Mouse (Mus musculus): ENCODE measurements around the gene Ptgir. TPM values are rescaled to one million over a fixed set of nuclear protein-coding genes. Genes with fewer than 3 reads are reported as not detected.
A peak's percentile ranks its signal among the peaks of the same experiment; 100 is the strongest.
"Not testable (repeated sequence)": the region's sequence is repeated elsewhere in the genome, so short reads cannot be mapped to it uniquely, and the experiment has no call there.

Ptgir gene
- polyA plus RNA-seq, 1 experiment from 2014 or later = 0.54 TPM

GRCm38 (mm10) chr7:16946441-16947348, 40.4 kb downstream of the Ptgir start:
- H3K4me1 ChIP-seq (replicated peaks) = peaks cover 89% of the 10 kb centered on the region

GRCm38 (mm10) chr7:16947349-16947895, 41.1 kb downstream of the Ptgir start:
- WGBS = 11% methylated on average over 22 of the region's 22 CpGs

More at GRCm38 (mm10) chr7:16946441-16947348, 40.4 kb downstream of the Ptgir start:
- peak overlapping the region; percentile 80 for H3K4me3 ChIP-seq (replicated peaks)
- H3K27me3 ChIP-seq = peaks cover 45% of the 10 kb centered on the region
- no peak for ATAC-seq
- 0 out of 2 replicates have a peak, but pooled peaks cover 2% of the 10 kb centered on the region for H3K36me3 ChIP-seq
- WGBS = under 1% methylated on average over 53 of the region's 53 CpGs
- H3K9me3 ChIP-seq = no peaks in the 10 kb centered on the region
- peak overlapping the region; percentile 98 for H3K9ac ChIP-seq (replicated peaks)
- peak overlapping the region; percentile 95 for H3K4me2 ChIP-seq (replicated peaks)
- H3K27ac ChIP-seq = peak overlapping the region; percentile 96

GRCm38 (mm10) chr7:16947959-16948361, 41.7 kb downstream of the Ptgir start:
- peak overlapping the region; percentile 96 for H3K27ac ChIP-seq
- ATAC-seq = no peak
- WGBS = 1% methylated on average over 4 of the region's 4 CpGs
- peak overlapping the region; percentile 98 for H3K9ac ChIP-seq (replicated peaks)
- peak overlapping the region; percentile 95 for H3K4me2 ChIP-seq (replicated peaks)
- H3K36me3 ChIP-seq = 0 out of 2 replicates have a peak, but pooled peaks cover 2% of the 10 kb centered on the region
- no peaks in the 10 kb centered on the region for H3K9me3 ChIP-seq
- peaks cover 89% of the 10 kb centered on the region for H3K4me1 ChIP-seq (replicated peaks)
- H3K4me3 ChIP-seq (replicated peaks) = peak overlapping the region; percentile 80
- peaks cover 45% of the 10 kb centered on the region for H3K27me3 ChIP-seq

More at GRCm38 (mm10) chr7:16947349-16947895, 41.1 kb downstream of the Ptgir start:
- Histone ChIP-seq H3K9ac (replicated peaks) (peak overlapping the region; percentile 98), H3K9me3 (no peaks in the 10 kb centered on the region), H3K27ac (peak overlapping the region; percentile 96), H3K27me3 (peaks cover 45% of the 10 kb centered on the region), H3K4me1 (replicated peaks) (peaks cover 90% of the 10 kb centered on the region), H3K4me3 (replicated peaks) (peak overlapping the region; percentile 80), H3K36me3 (0 out of 2 replicates have a peak, but pooled peaks cover 2% of the 10 kb centered on the region), H3K4me2 (replicated peaks) (peak overlapping the region; percentile 95)
- no peak for ATAC-seq

- peaks cover 78% of the 10 kb centered on the region for H3K4me1 ChIP-seq (replicated peaks)
- H3K4me3 ChIP-seq (replicated peaks) = peak overlapping the region; percentile 80
- no peaks in the 10 kb centered on the region for H3K9me3 ChIP-seq
- H3K9ac ChIP-seq (replicated peaks) = peak overlapping the region; percentile 98
- H3K4me2 ChIP-seq (replicated peaks) = peak overlapping the region; percentile 95
- no peak for ATAC-seq
- H3K27ac ChIP-seq = peak overlapping the region; percentile 80
- 0 out of 2 replicates have a peak, but pooled peaks cover 2% of the 10 kb centered on the region for H3K36me3 ChIP-seq
- H3K27me3 ChIP-seq = peaks cover 45% of the 10 kb centered on the region
- 53% methylated on average over 8 of the region's 8 CpGs for WGBS
Measured at GRCm38 (mm10) chr7:16948923-16949458, 42.7 kb downstream of the Ptgir start.

- no peaks in the 10 kb centered on the region for H3K9me3 ChIP-seq
- H3K9ac ChIP-seq (replicated peaks) = peak overlapping the region; percentile 66
- H3K4me1 ChIP-seq (replicated peaks) = peaks cover 71% of the 10 kb centered on the region
- 0 out of 2 replicates have a peak, but pooled peaks cover 2% of the 10 kb centered on the region for H3K36me3 ChIP-seq
- ATAC-seq = peak; percentile 70
- peak overlapping the region; percentile 95 for H3K4me2 ChIP-seq (replicated peaks)
- peak overlapping the region; percentile 80 for H3K4me3 ChIP-seq (replicated peaks)
- H3K27me3 ChIP-seq = peaks cover 44% of the 10 kb centered on the region
- peak overlapping the region; percentile 80 for H3K27ac ChIP-seq
- 10% methylated on average over 29 of the region's 29 CpGs for WGBS
Measured at GRCm38 (mm10) chr7:16949908-16950841, 43.9 kb downstream of the Ptgir start.

GRCm38 (mm10) chr7:16950861-16951635, 44.8 kb downstream of the Ptgir start:
- 27% methylated on average over 18 of the region's 18 CpGs for whole genome bisulfite sequencing
- H3K36me3 ChIP-seq = 0 out of 2 replicates have a peak, but pooled peaks cover 2% of the 10 kb centered on the region
- H3K9ac ChIP-seq (replicated peaks) = no peak overlapping the region
- H3K27ac ChIP-seq = peak overlapping the region; percentile 56
- 0 out of 2 replicates have a peak overlapping the region, but pooled peaks have one; percentile 13 for H3K4me2 ChIP-seq (replicated peaks)
- no peak overlapping the region for H3K4me3 ChIP-seq (replicated peaks)
- ATAC-seq = peak; percentile 57
- H3K4me1 ChIP-seq (replicated peaks) = peaks cover 65% of the 10 kb centered on the region
- no peaks in the 10 kb centered on the region for H3K9me3 ChIP-seq
- peaks cover 35% of the 10 kb centered on the region for H3K27me3 ChIP-seq

GRCm38 (mm10) chr7:16953776-16954175, 47.5 kb downstream of the Ptgir start:
- 78% methylated on average over 2 of the region's 2 CpGs for WGBS
- H3K9ac ChIP-seq (replicated peaks); H3K27ac ChIP-seq; H3K4me2 ChIP-seq (replicated peaks); H3K9me3 ChIP-seq; H3K36me3 ChIP-seq; ATAC-seq; H3K4me3 ChIP-seq (replicated peaks): not testable (repeated sequence)
- peaks cover 64% of the 10 kb centered on the region for H3K4me1 ChIP-seq (replicated peaks)
- peaks cover 12% of the 10 kb centered on the region for H3K27me3 ChIP-seq

GRCm38 (mm10) chr7:16955712-16956111, 49.4 kb downstream of the Ptgir start:
- no peak overlapping the region for H3K9ac ChIP-seq (replicated peaks)
- no peaks in the 10 kb centered on the region for H3K36me3 ChIP-seq
- 77% methylated on average over 4 of the region's 4 CpGs for WGBS
- no peaks in the 10 kb centered on the region for H3K9me3 ChIP-seq
- no peak for ATAC-seq
- no peak overlapping the region for H3K4me3 ChIP-seq (replicated peaks)
- peaks cover 61% of the 10 kb centered on the region for H3K4me1 ChIP-seq (replicated peaks)
- H3K27ac ChIP-seq = peak overlapping the region; percentile 31; the same call in 1 of the 2 replicates
- H3K27me3 ChIP-seq = no peaks in the 10 kb centered on the region
- no peak overlapping the region for H3K4me2 ChIP-seq (replicated peaks)

GRCm38 (mm10) chr7:16956410-16957265, 50.3 kb downstream of the Ptgir start:
- peak overlapping the region; percentile 94 for H3K27ac ChIP-seq
- 0 out of 2 replicates have a peak, but pooled peaks cover 3% of the 10 kb centered on the region for H3K36me3 ChIP-seq
- no peak overlapping the region for H3K4me3 ChIP-seq (replicated peaks)
- peak overlapping the region; percentile 44; the same call in 1 of the 2 replicates for H3K9ac ChIP-seq (replicated peaks)
- H3K4me2 ChIP-seq (replicated peaks) = peak overlapping the region; percentile 32
- H3K27me3 ChIP-seq = no peaks in the 10 kb centered on the region
- no peaks in the 10 kb centered on the region for H3K9me3 ChIP-seq
- 0 out of 2 replicates have a peak, but pooled peaks have one; percentile 25 for ATAC-seq
- 32% methylated on average over 15 of the region's 15 CpGs for WGBS
- H3K4me1 ChIP-seq (replicated peaks) = peaks cover 65% of the 10 kb centered on the region
